Mouse (Mus musculus) embryo, embryonic 11 days (tissue): Measurements from ENCODE around the gene Hpse2.
A peak's percentile ranks its signal among the peaks of the same experiment; 100 is the strongest.

Experiments
- DNase-seq: peaks from one replicate; pipeline ENCODE4 v3.0.0-alpha.2; 2015

Gene Hpse2

DNA sequence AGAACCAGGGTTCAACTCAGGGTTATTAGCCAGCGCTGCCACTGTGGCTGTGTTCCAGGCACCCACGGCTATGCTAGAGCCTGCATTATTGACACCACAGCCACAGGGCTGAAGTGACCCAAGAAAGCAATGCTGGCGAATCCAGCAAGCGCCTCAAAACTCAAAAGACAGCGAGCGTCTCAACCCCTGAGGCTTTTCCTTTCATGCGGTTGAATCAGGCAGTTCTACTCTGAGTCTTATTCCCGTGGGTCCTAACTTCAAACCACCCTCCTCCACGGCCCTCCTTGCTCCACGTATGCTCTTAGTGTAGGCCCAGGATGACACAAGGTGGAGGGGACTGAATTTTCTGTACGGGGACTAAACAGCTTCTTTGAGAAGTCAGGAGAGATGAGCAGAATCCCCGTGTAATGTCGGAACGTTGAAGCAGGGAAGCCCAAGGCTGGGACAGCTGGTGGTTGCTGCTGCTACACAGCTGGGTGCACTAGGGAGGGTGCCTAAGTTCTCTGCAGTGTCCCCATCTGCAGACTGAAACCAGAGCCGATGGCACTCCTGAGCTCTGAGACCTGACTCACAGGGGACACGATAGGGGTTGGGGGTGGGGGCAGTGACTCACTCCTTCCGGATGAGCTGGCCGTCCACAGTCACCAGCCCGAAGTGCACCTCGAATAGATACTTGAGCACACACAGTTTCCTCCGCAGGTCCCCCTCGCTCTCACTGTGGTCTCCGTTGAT is 617.8 kb downstream of the Hpse2 start:
- DNase-seq, result no peak

GRCm38 (mm10) chr19:42769648-42770047 is 618.5 kb downstream of the Hpse2 start:
- no peak for DNase-seq

DNA sequence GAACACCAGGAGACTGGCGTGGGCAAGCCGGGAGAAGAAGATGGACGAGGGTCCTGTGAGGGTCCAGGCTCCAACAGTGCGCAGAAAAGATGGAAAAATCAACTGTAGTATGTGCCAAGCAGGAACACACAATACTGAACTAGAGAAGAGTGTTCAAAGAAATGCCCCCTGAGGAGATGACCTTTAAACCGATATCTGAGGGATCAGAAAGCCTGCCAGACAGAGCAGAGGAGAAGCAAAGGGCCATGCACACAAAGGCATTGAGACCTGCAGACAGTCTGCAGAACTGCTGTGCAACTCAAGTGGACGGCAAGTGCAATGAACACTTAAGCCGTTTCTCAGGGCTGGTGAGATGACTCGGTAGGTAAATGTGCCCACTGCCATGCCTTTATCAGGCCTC is 620.8 kb downstream of the Hpse2 start:
- no peak for DNase-seq

DNA sequence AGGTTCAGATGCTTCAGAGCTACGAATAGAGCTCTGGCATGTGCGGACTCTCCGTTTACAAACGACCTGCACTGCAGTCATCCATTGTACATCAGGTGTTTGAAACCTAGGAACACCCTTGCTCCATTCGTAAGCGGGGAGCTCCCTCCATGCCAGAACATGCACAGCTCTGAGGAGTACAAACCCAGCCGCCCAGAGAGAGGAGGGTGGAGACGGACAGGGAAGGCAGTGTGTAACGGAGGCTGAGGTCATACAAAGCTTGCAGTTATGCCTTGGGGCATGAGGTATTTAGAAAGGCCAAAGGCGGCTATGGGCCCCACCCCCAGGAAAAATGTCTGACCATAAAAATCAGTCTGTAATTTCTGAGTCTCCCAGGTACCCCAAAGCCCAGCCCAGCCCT is 623.8 kb downstream of the Hpse2 start:
- no peak for DNase-seq

- no peak for DNase-seq
Observed at GRCm38 (mm10) chr19:42756671-42757070, 631.5 kb downstream of the Hpse2 start.

DNA sequence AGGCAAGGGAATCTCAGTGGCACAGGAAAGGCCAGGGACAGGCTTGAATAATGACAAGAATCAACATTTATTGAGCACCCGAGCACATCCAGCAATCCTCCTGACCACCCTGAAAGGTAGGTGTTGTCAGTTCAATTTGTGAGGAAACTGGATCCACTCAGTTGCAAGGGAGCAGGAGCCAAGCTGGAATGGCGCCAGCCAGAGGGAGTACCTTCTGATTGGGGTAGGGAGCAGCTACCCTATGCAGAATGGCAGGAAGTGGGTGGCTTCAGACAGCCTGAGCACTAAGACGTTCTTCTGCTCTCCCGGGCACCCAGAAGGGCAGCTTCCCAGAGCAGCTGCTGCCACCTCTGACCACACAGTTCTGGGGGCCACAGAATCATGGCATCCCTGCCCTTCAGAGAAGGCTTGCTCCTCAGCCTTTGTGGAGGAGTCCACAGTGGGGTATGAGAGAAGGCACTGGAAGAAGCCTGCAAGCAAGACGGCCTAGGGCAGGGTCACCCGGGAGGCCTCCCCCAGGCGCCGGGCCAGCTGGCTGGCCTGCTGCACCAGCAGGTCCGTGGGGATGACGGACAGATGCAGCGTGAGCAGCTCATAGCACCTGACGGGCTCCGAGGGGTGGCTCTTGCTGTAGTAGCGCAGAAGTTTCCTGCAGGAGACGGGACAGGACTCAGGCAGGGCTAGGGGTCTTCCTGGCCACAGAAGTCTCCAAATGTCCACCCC is 632.8 kb downstream of the Hpse2 start:
- DNase-seq, result no peak

GRCm38 (mm10) chr19:42753141-42753917 is 634.8 kb downstream of the Hpse2 start:
- DNase-seq, result peak; percentile 68

GRCm38 (mm10) chr19:42752363-42752931 is 635.7 kb downstream of the Hpse2 start, which contains the start of gene Pyroxd2:
Pyroxd2 (minus strand) TSS chr19:42752775.
- peak; percentile 89 for DNase-seq

GRCm38 (mm10) chr19:42750196-42750595 is 638.0 kb downstream of the Hpse2 start:
- DNase-seq, result no peak

DNA sequence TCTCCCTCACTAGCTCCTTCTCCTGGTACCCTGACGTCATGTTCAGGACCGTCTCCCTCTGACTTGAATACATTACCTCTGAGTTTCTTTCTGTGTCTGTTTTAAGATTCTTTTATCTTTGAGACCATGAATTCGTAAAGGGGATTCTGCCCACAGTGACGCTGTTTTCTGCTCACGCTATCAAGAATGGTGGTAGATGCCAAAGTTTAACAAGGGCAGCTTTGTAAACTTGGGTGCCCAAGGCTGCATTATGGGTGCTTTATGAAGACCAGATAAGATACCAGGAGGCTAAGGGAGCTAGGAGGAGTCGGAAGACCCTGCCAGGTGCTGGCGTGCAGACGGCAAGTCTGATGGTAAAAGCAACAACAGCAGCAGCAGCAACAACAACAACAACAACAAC is 641.5 kb downstream of the Hpse2 start:
- DNase-seq, result no peak

DNA sequence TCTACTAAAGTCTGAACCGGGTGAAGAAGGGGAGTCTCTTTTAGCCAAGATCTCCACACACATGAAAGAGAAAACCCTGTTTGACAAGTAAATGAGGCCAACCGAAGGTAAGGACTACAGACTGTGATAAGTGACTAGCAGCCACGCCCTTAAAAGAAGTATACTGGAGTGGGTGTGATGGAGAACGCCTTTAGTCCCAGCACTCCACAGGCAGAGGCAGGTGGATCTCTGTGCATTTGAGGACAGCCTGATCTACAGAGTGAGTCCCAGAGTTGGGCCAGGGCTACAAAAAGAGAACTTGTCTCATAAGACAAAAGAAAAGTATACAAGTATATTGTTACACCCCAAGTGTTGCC is 642.3 kb downstream of the Hpse2 start:
- DNase-seq, result no peak

GRCm38 (mm10) chr19:42745084-42745868 is 642.9 kb downstream of the Hpse2 start:
- no peak for DNase-seq

GRCm38 (mm10) chr19:42744162-42744586 is 644.0 kb downstream of the Hpse2 start:
- DNase-seq, result peak; percentile 75

DNA sequence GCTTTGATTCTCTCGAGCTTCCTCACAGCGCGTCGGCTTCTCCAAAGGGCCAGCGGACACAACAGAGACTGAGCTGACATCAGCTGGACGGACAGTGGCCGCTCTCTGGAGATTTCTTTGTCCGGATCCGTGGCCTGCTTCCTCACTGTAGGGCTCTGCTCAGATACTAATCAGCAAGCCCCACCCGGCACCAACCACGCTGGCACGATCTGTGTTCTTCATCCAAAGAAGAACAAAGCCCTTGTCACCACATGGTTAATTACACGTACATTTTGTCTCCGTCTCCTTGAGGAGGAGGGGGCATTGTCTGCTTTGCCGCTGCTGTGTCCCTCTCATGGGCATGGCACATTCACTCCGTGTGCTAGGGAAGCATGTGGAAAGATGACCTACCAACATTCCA is 644.9 kb downstream of the Hpse2 start:
- DNase-seq, result no peak

DNA sequence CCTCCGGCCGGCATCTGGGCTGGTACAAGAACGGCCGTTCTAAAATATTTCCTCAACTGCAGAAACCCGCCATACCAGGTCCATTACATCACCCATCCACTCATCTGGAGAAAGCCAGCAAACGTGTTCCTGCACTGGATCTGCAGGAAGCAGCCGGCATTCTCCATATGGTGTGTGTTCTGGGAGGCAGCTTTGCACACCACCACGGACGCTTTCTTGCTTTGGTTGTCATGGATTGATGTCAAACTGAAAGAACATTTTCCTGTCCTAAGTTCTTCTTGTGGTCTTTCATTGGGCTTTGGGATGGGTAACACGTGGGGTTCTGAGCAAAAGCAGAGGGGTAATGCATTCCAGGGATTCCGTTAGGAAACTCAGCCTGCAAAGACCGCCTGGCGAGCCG is 646.3 kb downstream of the Hpse2 start:
- no peak for DNase-seq

GRCm38 (mm10) chr19:42740163-42740899 is 647.8 kb downstream of the Hpse2 start:
- no peak for DNase-seq

DNA sequence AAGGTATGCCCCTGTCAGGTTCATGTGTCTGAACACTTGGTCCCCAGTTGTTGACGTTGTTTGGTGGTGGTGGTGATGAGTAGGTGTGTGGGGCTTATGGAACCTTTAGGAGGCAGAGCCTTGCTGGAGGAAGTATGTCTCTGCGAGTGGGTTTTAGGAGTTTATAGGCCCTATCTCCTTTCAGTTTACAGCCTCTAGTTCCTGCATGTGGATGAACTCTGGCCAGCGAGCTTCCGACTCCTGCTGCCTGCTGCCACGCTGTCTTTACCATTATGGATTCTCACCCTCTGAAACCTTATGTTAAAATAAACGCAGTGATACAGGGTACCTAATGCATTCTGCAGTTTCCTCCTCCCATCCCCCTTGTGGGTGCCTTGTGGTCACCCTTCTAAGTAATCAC is 648.4 kb downstream of the Hpse2 start:
- DNase-seq, result no peak

- DNase-seq, result no peak
Observed at GRCm38 (mm10) chr19:42737753-42738152, 650.4 kb downstream of the Hpse2 start.
